Mouse (Mus musculus): ENCODE data around the gene Sema4g.

DNA sequence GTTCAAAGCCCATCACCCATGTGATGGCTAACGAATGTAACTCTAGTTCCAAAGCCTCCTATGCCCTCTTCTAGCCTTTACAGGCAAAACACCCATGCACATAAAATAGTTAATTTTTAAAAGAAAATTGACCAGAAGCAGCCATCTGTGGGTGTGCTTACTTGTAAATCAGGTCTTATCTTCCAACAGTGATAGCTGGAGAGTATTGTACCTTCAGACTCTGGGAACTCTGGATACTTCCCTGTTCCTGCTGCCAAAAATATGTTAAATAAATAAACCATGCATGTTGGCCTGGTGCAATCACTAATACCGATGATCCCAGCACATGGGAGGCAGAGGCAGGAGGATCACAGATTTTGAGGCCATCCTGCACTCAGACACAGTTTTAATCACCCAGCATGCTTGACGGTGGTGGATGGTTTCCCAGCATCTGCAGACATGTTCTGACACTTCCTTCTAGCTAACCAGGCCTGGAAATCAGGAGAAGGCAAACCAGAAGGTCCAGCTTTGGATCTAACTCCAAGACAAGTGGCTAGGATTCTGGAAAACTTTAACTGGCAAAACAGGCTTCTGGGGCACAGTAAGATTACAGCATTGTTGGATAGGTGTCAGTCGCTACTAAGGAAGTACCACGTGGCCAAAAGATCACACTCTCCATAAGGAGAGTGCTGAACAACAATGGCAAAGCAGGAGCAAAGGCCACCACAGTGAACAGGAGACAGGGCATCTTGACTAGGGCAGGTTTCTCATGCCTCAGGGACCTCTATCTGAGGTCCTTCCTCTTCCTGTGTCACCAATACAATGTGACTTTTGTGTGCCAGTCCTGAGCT, 3.5 kb upstream of the Sema4g start:
- TF ChIP-seq CTCF (IDR thresholded peaks at IDR 0.05; ENCODE audit: low read depth, low read length) (no peak), EP300 (IDR thresholded peaks at IDR 0.05; ENCODE audit: insufficient read depth, low read depth, low read length) (no peak), POLR2A (IDR thresholded peaks at IDR 0.05; ENCODE audit: insufficient read depth, low read length) (no peak)

Measured in ES-Bruce4 (cell line).